Mouse (Mus musculus) brain, adult 10 weeks (tissue): Measurements from ENCODE around the gene Mki67. TPM values are rescaled to one million over a fixed set of nuclear protein-coding genes. Genes with fewer than 3 reads are reported as not detected.

Source experiments
- polyA plus RNA-seq: library from polyadenylated mRNA; stranded (reverse); fragments of 350-450 nt; fragmentation: Illumina TruSeq; extraction: RNeasy Lipid Tissue Mini Kit (QIAGEN cat#74804); gene quantifications from one replicate; pipeline ENCODE4 v1.2.3, GENCODE M21; 2015; ENCODE audit warnings: low read depth, low replicate concordance

Gene Mki67
- 0.33 TPM for polyA plus RNA-seq

DNA sequence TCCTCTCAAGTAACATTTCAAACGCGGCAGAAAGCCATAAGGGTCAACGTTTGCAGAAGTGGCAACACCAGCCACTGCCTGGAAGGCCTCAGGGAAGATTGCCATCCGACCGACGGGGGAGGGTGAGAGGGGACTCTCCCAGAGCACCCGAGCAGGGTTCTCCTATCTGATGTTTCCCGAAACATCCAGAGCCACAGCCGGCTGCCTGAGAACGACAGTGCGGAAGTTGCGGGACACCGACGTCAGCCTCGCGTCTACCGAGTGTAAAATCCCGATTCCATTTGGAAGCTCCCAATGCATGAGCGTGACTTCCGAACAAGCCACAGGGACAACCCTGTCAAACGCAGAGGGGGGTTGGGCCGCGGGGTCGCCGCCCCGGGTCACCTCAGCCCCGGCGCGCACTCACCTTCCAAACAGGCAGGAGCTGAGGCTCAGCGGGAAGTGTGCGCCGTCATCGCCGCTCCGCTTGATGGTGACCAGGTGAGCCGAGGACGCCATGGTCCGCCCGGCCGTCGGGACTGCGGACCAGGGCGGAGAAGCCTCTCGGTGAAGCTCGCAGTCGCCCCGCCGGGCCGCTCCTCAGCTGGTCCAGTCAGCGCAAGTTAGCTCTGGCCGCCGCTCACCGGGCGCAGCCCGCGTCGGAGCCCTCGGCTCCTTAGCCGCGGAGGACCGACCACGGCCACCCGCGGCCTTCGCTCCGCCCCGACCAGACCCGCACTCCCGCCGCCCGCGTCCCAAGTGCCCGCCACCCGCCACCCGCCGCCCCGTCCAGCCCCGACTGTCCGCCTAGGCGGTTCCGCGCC is at the start of gene Mki67:
Mki67 (minus strand) TSS at position 720 of the 803 bp plus-strand sequence.

Other genes with a start within 250 kb of the Mki67 start
- gene Clrn3, start 187.7 kb downstream of the Mki67 start, polyA plus RNA-seq, result not detected
- 14.9 TPM for gene Ptpre, start 178.9 kb downstream of the Mki67 start, polyA plus RNA-seq